Mouse (Mus musculus) heart, embryonic 15.5 days (tissue): ENCODE measurements around the gene Hist1h2ag. TPM values are rescaled to one million over a fixed set of nuclear protein-coding genes. Genes with fewer than 3 reads are reported as not detected.
"Not testable (repeated sequence)": the region's sequence is repeated elsewhere in the genome, so short reads cannot be mapped to it uniquely, and the experiment has no call there.

Source experiments
- ATAC-seq: fragments of 200-750 bp; cut with Nextera tagmentation; replicated peaks from 2 replicates; pipeline ENCODE4 v1.8.0; 2017; ENCODE audit warnings: low read depth, moderate TSS enrichment; ENCODE audit not compliant: insufficient number of reproducible peaks, insufficient read depth, low FRiP score
- H3K27ac ChIP-seq: fragments of 300-500 bp; sonication (generic); 2 replicates; pipeline ENCODE4 v1.5.1; 2015; ENCODE audit warnings: mild to moderate bottlenecking, inconsistent platforms
- H3K27me3 ChIP-seq: fragments of 300-500 bp; sonication (generic); 2 replicates; pipeline ENCODE4 v1.6.1; 2015; ENCODE audit warnings: inconsistent platforms
- H3K36me3 ChIP-seq: fragments of 300-500 bp; sonication (generic); 2 replicates; pipeline ENCODE4 v1.6.1; 2015; ENCODE audit warnings: mild to moderate bottlenecking, inconsistent platforms
- H3K4me1 ChIP-seq: fragments of 300-500 bp; sonication (generic); replicated peaks from 2 replicates; pipeline ENCODE4 v1.6.1; 2015; ENCODE audit warnings: inconsistent platforms
- H3K4me2 ChIP-seq: fragments of 300-500 bp; sonication (generic); 2 replicates; pipeline ENCODE4 v1.6.1; 2015; ENCODE audit warnings: inconsistent platforms, mild to moderate bottlenecking, moderate library complexity
- H3K4me3 ChIP-seq: fragments of 300-500 bp; sonication (generic); 2 replicates; pipeline ENCODE4 v1.5.1; 2015; ENCODE audit warnings: mild to moderate bottlenecking, inconsistent platforms
- H3K9ac ChIP-seq: fragments of 300-500 bp; sonication (generic); 2 replicates; pipeline ENCODE4 v1.6.1; 2015; ENCODE audit warnings: mild to moderate bottlenecking, inconsistent platforms
- H3K9me3 ChIP-seq: fragments of 300-500 bp; sonication (generic); replicated peaks from 2 replicates; pipeline ENCODE4 v1.6.1; 2016; ENCODE audit warnings: inconsistent platforms
- WGBS: fragments of 180-500 bp; shearing (Covaris S2); methylation state at CpG from one replicate; pipeline ENCODE4 v1.1.7; 2015; ENCODE audit warnings: mixed read lengths; 5-methylcytosine and 5-hydroxymethylcytosine counted together
- polyA plus RNA-seq: library from polyadenylated mRNA; unstranded; fragments of >200 nt; fragmentation: Nextera tagmentation; extraction: Ambion mirVana; gene quantifications from 2 replicates; pipeline ENCODE4 v1.2.1, GENCODE M21; 2015

Gene Hist1h2ag
- polyA plus RNA-seq, 1 experiment from 2014 or later: 12.4 TPM

DNA sequence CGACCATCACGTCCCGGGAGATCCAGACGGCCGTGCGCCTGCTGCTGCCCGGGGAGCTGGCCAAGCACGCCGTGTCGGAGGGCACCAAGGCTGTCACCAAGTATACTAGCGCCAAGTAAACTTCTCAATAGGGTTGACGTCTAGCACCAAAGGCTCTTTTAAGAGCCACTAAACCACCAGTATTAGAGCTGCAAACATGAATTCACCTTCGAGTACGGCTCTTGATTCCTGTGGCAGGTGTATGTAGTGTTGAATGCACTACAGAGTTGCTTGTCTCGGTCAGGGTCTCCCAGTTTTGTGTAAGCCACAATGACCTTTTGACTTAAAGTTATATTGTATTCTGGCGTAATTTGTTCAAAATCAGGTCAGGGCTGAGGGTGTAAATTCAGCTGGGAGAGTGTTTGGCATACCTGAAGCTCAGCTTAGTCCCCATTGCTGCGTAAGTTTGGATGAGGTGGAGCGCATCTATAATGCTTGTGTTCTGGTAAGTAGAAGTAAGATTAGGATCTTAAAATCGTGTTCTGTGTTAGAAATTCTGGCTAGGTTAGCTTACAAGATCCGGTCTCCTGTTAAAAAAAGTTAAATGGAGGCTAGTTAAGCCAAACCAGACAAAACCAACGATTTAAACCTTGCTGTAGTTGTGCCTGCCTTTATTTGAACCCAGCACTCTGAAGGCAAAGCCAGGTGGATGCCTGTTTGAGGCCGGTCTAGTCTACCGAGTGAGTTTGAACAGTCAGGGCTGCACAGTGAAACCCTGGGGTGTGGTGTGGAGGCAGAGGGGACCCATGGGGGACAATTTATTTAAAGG is 6.4 kb downstream of the Hist1h2ag start:
- Histone ChIP-seq H3K27ac (peak overlapping the region; percentile 77), H3K9ac (peak overlapping the region; percentile 45), H3K4me2 (peak overlapping the region; percentile 71), H3K4me3 (peak overlapping the region; percentile 52), H3K4me1 (peaks cover 22% of the 10 kb centered on the region), H3K36me3 (no peaks in the 10 kb centered on the region), H3K9me3 (no peaks in the 10 kb centered on the region), H3K27me3 (no peaks in the 10 kb centered on the region)
- ATAC-seq: peak; percentile 27; the same call in 1 of the 2 replicates
- 3% methylated on average over 22 of the region's 23 CpGs for WGBS

GRCm38 (mm10) chr13:22035267-22036148 is 7.2 kb downstream of the Hist1h2ag start, which contains the start of the genes Hist1h2ah and Hist1h2bk:
Gene Hist1h2ah, minus strand, starts transcription at chr13:22035568.
Gene Hist1h2bk, plus strand, starts transcription at chr13:22035870.
- ATAC-seq: peak; percentile 96
- Histone ChIP-seq H3K4me1 (peaks cover 18% of the 10 kb centered on the region), H3K4me3 (peak within 1 kb of the TSS; percentile 52), H3K27ac (peak within 1 kb of the TSS; percentile 78), H3K4me2 (peak within 1 kb of the TSS; percentile 71), H3K9ac (peak within 1 kb of the TSS; percentile 45)
- H3K27me3 ChIP-seq, H3K9me3 ChIP-seq, H3K36me3 ChIP-seq: not testable (repeated sequence)
- WGBS: under 1% methylated on average over 28 of the region's 69 CpGs

DNA sequence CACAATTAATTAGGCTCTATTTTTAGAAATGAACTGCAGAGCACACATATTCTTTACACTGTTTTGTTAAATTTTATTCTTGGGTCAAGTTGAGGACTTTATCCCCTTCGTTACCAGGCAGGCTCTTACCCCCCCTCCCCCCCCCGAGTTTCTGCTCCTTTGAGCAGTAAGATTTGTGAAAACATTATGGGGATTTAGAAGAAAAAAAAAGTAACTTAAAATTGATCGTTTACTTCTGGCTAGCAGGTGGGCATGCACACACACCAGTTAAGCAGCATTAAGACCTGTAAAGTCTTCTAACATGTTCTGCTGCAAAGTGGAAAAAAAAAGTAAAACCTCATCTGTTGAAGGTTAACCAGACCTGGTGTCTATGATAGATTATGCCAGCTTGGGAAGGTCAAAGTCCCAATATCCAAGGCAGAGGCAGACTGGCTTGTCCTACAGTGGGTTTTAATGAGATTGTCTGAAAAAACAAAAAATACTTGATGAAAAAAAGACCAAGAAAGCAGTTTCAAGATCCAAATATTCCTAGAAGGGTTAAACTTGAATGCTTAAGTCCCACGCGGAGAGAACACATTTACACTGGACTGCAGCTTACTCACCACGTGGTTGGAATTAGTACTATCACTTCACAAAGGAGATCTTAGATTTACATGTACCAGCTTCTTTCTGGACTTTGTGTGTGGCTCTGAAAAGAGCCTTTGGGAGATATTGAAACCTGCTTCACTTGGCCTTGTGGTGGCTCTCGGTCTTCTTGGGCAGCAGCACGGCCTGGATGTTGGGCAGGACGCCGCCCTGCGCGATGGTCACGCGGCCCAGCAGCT is 8.1 kb downstream of the Hist1h2ag start:
- peak overlapping the region; percentile 71 for H3K4me2 ChIP-seq
- H3K27ac ChIP-seq: peak overlapping the region; percentile 78
- no peaks in the 10 kb centered on the region for H3K9me3 ChIP-seq
- no peaks in the 10 kb centered on the region for H3K27me3 ChIP-seq
- H3K9ac ChIP-seq: peak overlapping the region; percentile 38
- no peak for ATAC-seq
- H3K36me3 ChIP-seq: no peaks in the 10 kb centered on the region
- WGBS: under 1% methylated on average over 14 of the region's 14 CpGs
- peaks cover 12% of the 10 kb centered on the region for H3K4me1 ChIP-seq
- peak overlapping the region; percentile 52 for H3K4me3 ChIP-seq

- 50% methylated on average over 5 of the region's 5 CpGs for WGBS
- Histone ChIP-seq H3K36me3 (no peaks in the 10 kb centered on the region), H3K4me3 (peak overlapping the region; percentile 52), H3K9me3 (no peaks in the 10 kb centered on the region), H3K27ac (no peak overlapping the region), H3K4me1 (peaks cover 18% of the 10 kb centered on the region), H3K4me2 (peak overlapping the region; percentile 71), H3K27me3 (no peaks in the 10 kb centered on the region), H3K9ac (no peak overlapping the region)
- ATAC-seq: no peak
These were observed 8.9 kb downstream of the Hist1h2ag start for GRCm38 (mm10) chr13:22033741-22034442.

DNA sequence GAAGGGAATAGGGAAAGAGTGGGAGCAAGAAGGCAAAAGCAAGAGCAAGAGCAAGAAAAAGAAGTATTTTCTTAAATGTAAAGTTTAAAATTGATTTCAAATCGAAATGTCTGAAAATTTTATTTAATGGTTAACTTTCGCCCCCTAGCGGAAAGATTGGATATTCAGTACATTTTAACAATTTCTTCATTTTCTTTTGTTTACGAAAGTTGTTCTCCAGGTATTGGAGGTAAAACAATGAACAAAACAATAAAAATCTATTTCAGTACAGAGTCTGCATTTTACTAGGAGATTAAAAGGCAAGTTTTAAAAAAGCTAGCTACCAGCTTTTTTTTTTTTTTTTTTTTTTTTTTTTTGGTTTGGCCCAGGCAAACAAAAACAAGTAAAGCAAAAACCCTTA is 12.3 kb downstream of the Hist1h2ag start:
- peaks cover 11% of the 10 kb centered on the region for H3K4me1 ChIP-seq
- no peak for ATAC-seq
- H3K4me3 ChIP-seq: no peak overlapping the region
- no peaks in the 10 kb centered on the region for H3K36me3 ChIP-seq
- no peak overlapping the region for H3K27ac ChIP-seq
- H3K9me3 ChIP-seq: no peaks in the 10 kb centered on the region
- 10% methylated on average over 4 of the region's 4 CpGs for WGBS
- H3K9ac ChIP-seq: no peak overlapping the region
- H3K27me3 ChIP-seq: no peaks in the 10 kb centered on the region
- no peak overlapping the region for H3K4me2 ChIP-seq

- Histone ChIP-seq H3K27me3 (no peaks in the 10 kb centered on the region), H3K36me3 (no peaks in the 10 kb centered on the region), H3K27ac (no peak overlapping the region), H3K4me1 (peaks cover 11% of the 10 kb centered on the region), H3K9me3 (no peaks in the 10 kb centered on the region), H3K4me3 (no peak overlapping the region), H3K9ac (no peak overlapping the region), H3K4me2 (no peak overlapping the region)
- WGBS: 35% methylated on average over 8 of the region's 8 CpGs
- no peak for ATAC-seq
These were observed 12.8 kb downstream of the Hist1h2ag start for GRCm38 (mm10) chr13:22029928-22030327.

DNA sequence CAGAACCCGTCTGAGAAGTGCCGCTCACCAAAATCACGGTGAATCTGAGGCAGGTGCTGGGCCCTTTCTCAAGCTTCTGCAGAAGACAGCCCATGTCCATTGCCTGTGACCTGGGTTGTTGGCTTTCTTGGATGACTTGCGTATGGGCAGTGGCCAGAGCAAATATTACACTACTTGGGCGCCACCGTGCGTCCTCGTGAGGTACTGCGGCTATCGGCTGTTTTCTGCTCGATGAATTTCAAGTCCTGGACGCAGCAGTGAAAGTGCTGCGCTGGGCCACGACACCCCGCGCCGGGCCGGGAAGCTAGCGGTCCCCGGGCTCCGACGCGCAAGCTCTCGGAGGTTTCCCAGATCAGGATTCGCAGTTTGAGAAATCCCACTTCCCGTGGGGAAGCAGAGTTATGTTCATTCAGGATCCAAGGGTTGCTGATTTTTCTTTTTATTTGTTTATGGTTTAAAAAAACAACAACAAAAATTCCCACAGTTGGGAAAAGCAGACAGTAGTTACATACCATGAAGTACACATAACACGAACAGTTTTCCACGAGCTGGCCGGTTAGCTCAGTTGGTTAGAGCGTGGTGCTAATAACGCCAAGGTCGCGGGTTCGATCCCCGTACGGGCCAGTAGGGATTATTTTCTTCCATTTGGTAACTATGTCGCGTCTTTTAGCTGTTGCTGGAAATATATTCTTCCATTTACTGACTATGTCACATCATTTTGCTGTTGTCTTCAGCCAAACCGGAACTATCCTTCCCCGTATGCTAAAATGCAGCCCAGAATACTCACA is 13.9 kb downstream of the Hist1h2ag start:
- H3K27me3 ChIP-seq: no peaks in the 10 kb centered on the region
- no peaks in the 10 kb centered on the region for H3K9me3 ChIP-seq
- WGBS: 1% methylated on average over 40 of the region's 40 CpGs
- H3K9ac ChIP-seq: peak overlapping the region; percentile 65
- no peaks in the 10 kb centered on the region for H3K36me3 ChIP-seq
- H3K4me3 ChIP-seq: peak overlapping the region; percentile 66
- H3K4me2 ChIP-seq: peak overlapping the region; percentile 81
- peak overlapping the region; percentile 87 for H3K27ac ChIP-seq
- H3K4me1 ChIP-seq: peaks cover 7% of the 10 kb centered on the region
- ATAC-seq: peak; percentile 76

GRCm38 (mm10) chr13:22026058-22027031 is 16.4 kb downstream of the Hist1h2ag start:
- Histone ChIP-seq H3K27ac (peak overlapping the region; percentile 54), H3K27me3 (no peaks in the 10 kb centered on the region), H3K9ac (peak overlapping the region; percentile 54), H3K9me3 (no peaks in the 10 kb centered on the region), H3K4me1 (peaks cover 11% of the 10 kb centered on the region), H3K4me2 (peak overlapping the region; percentile 72), H3K36me3 (no peaks in the 10 kb centered on the region), H3K4me3 (peak overlapping the region; percentile 55)
- WGBS: 2% methylated on average over 35 of the region's 35 CpGs
- ATAC-seq: no peak

- Histone ChIP-seq H3K4me3 (peak overlapping the region; percentile 61), H3K36me3 (no peaks in the 10 kb centered on the region), H3K27ac (peak overlapping the region; percentile 16; the same call in 1 of the 2 replicates), H3K27me3 (peaks cover 4% of the 10 kb centered on the region; the same call in 1 of the 2 replicates), H3K9ac (peak overlapping the region; percentile 29), H3K4me1 (peaks cover 4% of the 10 kb centered on the region; the same call in 1 of the 2 replicates), H3K9me3 (no peaks in the 10 kb centered on the region), H3K4me2 (peak overlapping the region; percentile 77)
- WGBS: under 1% methylated on average over 9 of the region's 9 CpGs
- ATAC-seq: peak; percentile 57; the same call in 1 of the 2 replicates
These were observed 20.5 kb downstream of the Hist1h2ag start for GRCm38 (mm10) chr13:22022241-22022640.
